Mouse (Mus musculus): Measurements from ENCODE around the gene Kl.

Kl gene

GRCm38 (mm10) chr5:150952328-150952668 is at the start of gene Kl:
TSS of gene Kl (plus strand) at chr5:150952607.
- no peak for DNase-seq (ENCODE audit: low read depth)

DNA sequence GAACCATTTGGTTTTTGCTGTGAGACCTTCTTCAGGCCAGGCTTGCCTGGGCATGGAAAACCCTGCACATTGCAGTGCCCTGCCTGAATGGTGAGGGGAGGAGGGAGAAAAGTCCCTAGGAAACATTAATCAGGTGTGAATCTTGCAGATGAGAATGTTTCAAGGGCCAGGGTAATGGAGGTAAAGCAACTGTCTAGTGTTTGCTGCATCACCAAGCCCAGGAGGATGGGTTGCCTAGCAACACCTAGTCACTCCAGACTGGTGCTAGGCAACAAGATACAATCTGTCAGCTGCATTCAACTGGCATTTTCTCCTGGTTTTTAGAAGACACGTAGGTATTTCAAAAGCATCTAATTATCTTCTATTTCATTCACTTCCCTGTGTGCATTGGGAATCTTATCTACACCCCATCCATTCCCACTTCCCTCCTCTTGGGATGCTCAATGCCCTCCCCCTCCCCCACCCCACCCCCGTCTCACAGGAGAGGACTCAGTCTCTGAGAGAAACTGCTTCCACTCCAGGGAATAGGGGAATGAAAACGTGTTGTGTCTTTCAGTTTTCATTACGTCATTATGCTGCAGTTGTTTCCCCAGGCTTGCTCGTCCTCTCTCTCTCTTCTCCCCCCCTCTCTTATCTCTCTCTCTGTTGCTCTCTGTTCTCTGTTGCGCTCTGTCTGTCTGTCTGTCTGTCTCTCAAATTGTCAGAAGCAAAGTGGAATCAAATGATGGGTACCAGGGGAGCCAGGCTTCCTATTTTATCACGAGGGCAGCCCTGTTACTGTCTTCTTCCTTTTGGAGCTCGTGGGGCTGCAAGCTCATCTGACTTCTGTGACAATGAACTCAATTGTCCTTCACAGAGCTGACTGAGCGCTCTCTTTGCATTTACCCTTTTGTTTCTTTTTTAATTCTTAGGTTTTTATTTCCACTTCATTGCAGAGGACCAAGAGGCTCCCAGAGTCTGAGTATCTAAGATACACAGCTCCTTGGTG is 46.1 kb upstream of the Kl start:
- no peak for DNase-seq (ENCODE audit: low read depth)

DNA sequence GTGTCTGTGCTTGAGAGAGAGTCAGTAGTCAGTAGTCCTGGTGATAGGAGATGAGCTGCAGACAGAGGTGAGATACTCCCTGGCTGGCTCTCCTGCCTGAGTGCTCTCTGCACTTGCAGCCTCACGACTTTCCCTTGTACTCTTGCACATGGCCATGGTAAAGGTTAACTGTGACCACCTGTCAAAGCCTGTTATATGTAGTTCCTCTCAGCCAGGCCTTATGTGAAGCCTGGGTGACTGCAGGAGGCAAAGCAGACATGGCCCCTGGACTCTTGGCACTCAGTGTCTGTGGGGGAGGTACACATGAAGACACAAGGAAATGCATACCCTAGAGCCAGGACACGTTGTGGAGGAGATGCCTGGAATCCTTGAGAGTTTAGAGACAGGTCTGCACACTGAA is 40.3 kb upstream of the Kl start:
- DNase-seq (ENCODE audit: low read depth), result no peak

- DNase-seq (ENCODE audit: low read depth), result no peak
These were observed 39.8 kb upstream of the Kl start for GRCm38 (mm10) chr5:150912656-150913055.

GRCm38 (mm10) chr5:150915080-150916055 is 37.0 kb upstream of the Kl start:
- no peak for DNase-seq (ENCODE audit: low read depth)

- no peak for DNase-seq (ENCODE audit: low read depth)
These were observed 35.1 kb upstream of the Kl start for GRCm38 (mm10) chr5:150917131-150917858.

GRCm38 (mm10) chr5:150918599-150918998 is 33.8 kb upstream of the Kl start:
- DNase-seq (ENCODE audit: low read depth), result no peak

GRCm38 (mm10) chr5:150919269-150919668 is 33.1 kb upstream of the Kl start:
- DNase-seq (ENCODE audit: low read depth), result no peak

DNA sequence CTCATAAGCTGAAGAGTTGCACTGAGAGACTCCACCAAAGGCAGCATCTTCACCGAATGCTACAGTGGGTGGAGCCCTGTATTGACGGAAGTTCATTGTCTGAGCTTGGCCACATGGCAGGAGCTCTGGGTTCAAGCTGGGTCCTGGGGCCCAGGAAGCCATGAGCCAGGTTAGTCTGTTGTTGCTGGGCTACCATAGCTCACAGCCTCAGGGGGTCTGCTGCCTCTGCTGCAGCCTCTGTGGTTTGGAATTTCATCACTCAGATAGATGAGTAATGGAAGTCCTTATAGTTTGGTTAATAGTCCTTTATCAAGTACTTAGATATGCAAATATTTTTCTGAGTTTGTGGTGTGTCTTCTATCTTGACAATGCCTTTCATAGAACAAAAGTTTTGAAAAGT is 32.4 kb upstream of the Kl start:
- DNase-seq (ENCODE audit: low read depth), result no peak

GRCm38 (mm10) chr5:150929406-150929805 is 23.0 kb upstream of the Kl start:
- peak; percentile 28 for DNase-seq (ENCODE audit: low read depth)

- DNase-seq (ENCODE audit: low read depth), result no peak
These were observed 19.8 kb upstream of the Kl start for GRCm38 (mm10) chr5:150932596-150932995.

GRCm38 (mm10) chr5:150936213-150936612 is 16.2 kb upstream of the Kl start:
- no peak for DNase-seq (ENCODE audit: low read depth)

DNA sequence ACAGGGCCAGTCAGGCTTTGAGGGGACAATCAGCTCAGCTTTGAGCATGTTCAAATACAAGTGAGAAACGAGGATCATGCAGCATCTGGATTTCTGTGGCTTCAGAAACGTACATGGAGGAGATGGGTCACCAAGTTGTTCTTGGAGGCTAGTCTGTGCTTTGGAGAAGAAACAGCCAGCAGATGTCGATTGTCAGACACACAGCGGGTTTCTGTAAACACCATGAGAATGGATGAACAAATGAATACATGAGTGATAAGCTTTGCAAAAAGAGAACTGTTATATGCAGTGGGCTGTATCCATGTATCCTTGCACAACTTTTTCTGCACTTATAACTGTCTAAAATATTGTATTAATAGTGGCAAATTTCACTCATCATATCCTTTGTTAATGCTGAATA is 15.6 kb upstream of the Kl start:
- no peak for DNase-seq (ENCODE audit: low read depth)

GRCm38 (mm10) chr5:150937501-150937900 is 14.9 kb upstream of the Kl start:
- DNase-seq (ENCODE audit: low read depth), result no peak

- DNase-seq (ENCODE audit: low read depth), result no peak
These were observed 6.8 kb upstream of the Kl start for GRCm38 (mm10) chr5:150945576-150945975.

DNA sequence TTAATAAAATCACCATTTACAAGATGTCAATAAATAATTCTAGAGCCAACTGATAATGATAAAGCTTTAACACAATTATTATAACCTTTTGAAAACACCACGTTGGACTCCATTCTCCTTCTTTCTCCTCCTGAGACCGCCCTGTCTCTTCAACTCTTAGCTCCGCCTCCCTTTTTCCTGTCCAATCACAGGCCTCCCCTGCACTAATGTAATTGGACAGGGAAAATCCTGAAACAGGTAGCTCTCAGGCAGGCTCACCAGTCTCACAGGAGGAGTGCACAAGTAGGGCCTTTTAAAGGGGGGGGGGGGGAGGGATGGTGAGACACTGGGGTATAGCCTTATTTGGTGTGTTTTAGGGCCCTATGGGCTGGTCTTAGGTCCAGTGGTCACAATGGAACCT is 3.3 kb upstream of the Kl start:
- DNase-seq (ENCODE audit: low read depth), result no peak

DNA sequence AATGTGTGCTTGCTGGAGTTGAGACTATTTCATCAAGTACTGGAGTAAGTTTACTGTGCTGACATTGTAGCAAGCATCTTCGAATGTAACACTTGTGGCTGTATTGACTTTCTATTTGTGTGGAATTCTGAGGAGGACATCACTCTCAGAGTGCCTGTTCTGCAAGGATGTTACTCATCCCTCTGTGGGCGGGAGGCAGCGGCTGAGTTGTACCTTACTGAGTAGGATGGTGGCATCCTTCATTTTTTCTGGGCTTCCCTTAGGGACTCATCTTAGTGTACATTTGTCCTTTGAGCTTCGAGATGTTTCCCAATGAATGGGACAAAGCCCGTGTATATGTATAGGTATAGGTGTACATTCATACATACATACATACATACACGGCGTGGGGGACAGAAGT is 1.1 kb upstream of the Kl start:
- DNase-seq (ENCODE audit: low read depth), result no peak

GRCm38 (mm10) chr5:150952669-150953521 is 488 bp downstream of the Kl start:
- no peak for DNase-seq (ENCODE audit: low read depth)

GRCm38 (mm10) chr5:150954791-150955190 is 2.4 kb downstream of the Kl start:
- no peak for DNase-seq (ENCODE audit: low read depth)

GRCm38 (mm10) chr5:150959861-150960260 is 7.5 kb downstream of the Kl start:
- no peak for DNase-seq (ENCODE audit: low read depth)

DNA sequence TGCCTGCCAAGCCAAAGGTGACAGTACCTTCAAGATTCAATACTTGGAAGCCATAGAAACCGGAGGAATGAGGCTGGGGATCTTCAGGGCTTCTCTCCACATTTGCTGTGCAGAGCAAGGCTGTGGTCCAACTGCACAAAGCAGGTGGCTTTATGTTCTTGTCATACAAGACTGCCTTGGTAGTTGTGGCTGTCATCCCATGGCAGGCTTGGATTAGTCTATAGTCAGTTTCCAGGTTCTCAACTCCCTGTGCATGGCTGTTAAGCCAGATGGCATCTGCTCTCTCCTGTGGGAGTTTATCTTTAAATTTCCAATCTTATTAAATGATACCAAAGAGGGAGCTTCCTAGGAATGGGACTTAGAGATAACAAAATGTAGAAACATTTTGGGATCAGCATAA is 9.2 kb downstream of the Kl start:
- no peak for DNase-seq (ENCODE audit: low read depth)

Data from 416B (cell line).